Mouse (Mus musculus) thymus, adult 2 months (tissue): ENCODE data around the gene Ube2v1. TPM values are rescaled to one million over a fixed set of nuclear protein-coding genes. Genes with fewer than 3 reads are reported as not detected.

ENCODE experiments used
- DNase-seq: peaks from one replicate; pipeline ENCODE4 v3.0.0; 2021
- H3K27ac ChIP-seq: fragments of 200-500 bp; 2 replicates; pipeline ENCODE4 v1.5.1; 2012; ENCODE audit warnings: low read length, control low read depth; ENCODE audit not compliant: control insufficient read depth, insufficient read depth
- H3K27me3 ChIP-seq: fragments of 200-500 bp; 2 replicates; pipeline ENCODE4 v1.6.1; 2012; ENCODE audit warnings: mild to moderate bottlenecking, low read length, moderate library complexity, mixed read lengths; ENCODE audit not compliant: control insufficient read depth, insufficient read depth
- H3K36me3 ChIP-seq: fragments of 200-500 bp; 2 replicates; pipeline ENCODE4 v1.6.1; 2012; ENCODE audit warnings: mild to moderate bottlenecking, low read length, moderate library complexity; ENCODE audit not compliant: control insufficient read depth, insufficient read depth
- H3K4me1 ChIP-seq: fragments of 200-500 bp; replicated peaks from 2 replicates; pipeline ENCODE4 v1.6.1; 2012; ENCODE audit warnings: low read length; ENCODE audit not compliant: control insufficient read depth, insufficient read depth
- H3K4me3 ChIP-seq: fragments of 200-500 bp; 2 replicates; pipeline ENCODE4 v1.5.1; 2012; ENCODE audit warnings: mild to moderate bottlenecking, low read length, control low read depth, moderate library complexity; ENCODE audit not compliant: control insufficient read depth, insufficient read depth
- CTCF ChIP-seq: fragments of 200-500 bp; IDR thresholded peaks from 2 replicates; pipeline ENCODE4 v1.5.1; 2012; ENCODE audit warnings: mild to moderate bottlenecking, control low read depth, low read length, moderate library complexity, borderline replicate concordance; ENCODE audit not compliant: control insufficient read depth, poor library complexity, insufficient read depth; ENCODE audit errors: extremely low read depth
- POLR2A ChIP-seq: fragments of 200-500 bp; IDR thresholded peaks from 2 replicates; pipeline ENCODE4 v1.6.1; 2012; ENCODE audit warnings: mild to moderate bottlenecking, low read length, control low read depth, moderate library complexity; ENCODE audit not compliant: control insufficient read depth, poor library complexity, insufficient read depth; ENCODE audit errors: extremely low read depth
- WGBS: fragments of 180-500 bp; shearing (Covaris S2); methylation state at CpG from one replicate; pipeline ENCODE4 v1.1.7; 2018; 5-methylcytosine and 5-hydroxymethylcytosine counted together
- polyA plus RNA-seq: library from polyadenylated mRNA; depleted of rRNA; stranded (reverse); fragments of >200 nt; gene quantifications from 2 replicates; pipeline ENCODE4 v1.2.3, GENCODE M21; 2012

Ube2v1 gene
- polyA plus RNA-seq, 1 experiment, result 161 TPM

GRCm38 (mm10) chr2:167671101-167671633 is 39.3 kb upstream of the Ube2v1 start:
- 93% methylated on average over 5 of the region's 5 CpGs for WGBS
- Histone ChIP-seq H3K36me3 (no peaks in the 10 kb centered on the region), H3K4me1 (peaks cover 13% of the 10 kb centered on the region), H3K4me3 (no peak overlapping the region), H3K27me3 (no peaks in the 10 kb centered on the region), H3K27ac (no peak overlapping the region)
- no peak for DNase-seq
- TF ChIP-seq CTCF (no peak), POLR2A (no peak)

- DNase-seq, result no peak
- H3K4me1 ChIP-seq, result peaks cover 13% of the 10 kb centered on the region
- no peak overlapping the region for H3K27ac ChIP-seq
- H3K27me3 ChIP-seq, result no peaks in the 10 kb centered on the region
- 84% methylated on average over 4 of the region's 4 CpGs for WGBS
- no peak overlapping the region for H3K4me3 ChIP-seq
- no peak for TF ChIP-seq POLR2A
- no peak for TF ChIP-seq CTCF
- no peaks in the 10 kb centered on the region for H3K36me3 ChIP-seq
These were observed 37.5 kb upstream of the Ube2v1 start for GRCm38 (mm10) chr2:167669398-167669797.

GRCm38 (mm10) chr2:167668426-167668825 is 36.5 kb upstream of the Ube2v1 start:
- no peaks in the 10 kb centered on the region for H3K36me3 ChIP-seq
- 96% methylated on average over 5 of the region's 5 CpGs for WGBS
- peaks cover 13% of the 10 kb centered on the region for H3K4me1 ChIP-seq
- no peak overlapping the region for H3K27ac ChIP-seq
- no peaks in the 10 kb centered on the region for H3K27me3 ChIP-seq
- H3K4me3 ChIP-seq, result no peak overlapping the region
- DNase-seq, result no peak
- TF ChIP-seq POLR2A (no peak), CTCF (no peak)

GRCm38 (mm10) chr2:167665972-167666713 is 34.2 kb upstream of the Ube2v1 start:
- Histone ChIP-seq H3K4me3 (no peak overlapping the region), H3K4me1 (peaks cover 8% of the 10 kb centered on the region), H3K27ac (no peak overlapping the region), H3K27me3 (no peaks in the 10 kb centered on the region), H3K36me3 (no peaks in the 10 kb centered on the region)
- DNase-seq, result no peak
- 95% methylated on average over 18 of the region's 18 CpGs for WGBS
- TF ChIP-seq CTCF (no peak), POLR2A (no peak)

- Histone ChIP-seq H3K36me3 (no peaks in the 10 kb centered on the region), H3K27me3 (no peaks in the 10 kb centered on the region), H3K4me1 (peaks cover 40% of the 10 kb centered on the region), H3K4me3 (no peak overlapping the region), H3K27ac (no peak overlapping the region)
- 80% methylated on average over 6 of the region's 6 CpGs for WGBS
- TF ChIP-seq POLR2A (no peak), CTCF (no peak)
- no peak for DNase-seq
These were observed 30.8 kb upstream of the Ube2v1 start for GRCm38 (mm10) chr2:167662713-167663112.

GRCm38 (mm10) chr2:167661270-167662203 is 29.6 kb upstream of the Ube2v1 start, which contains the start of gene Gm20431:
Gene Gm20431, minus strand, starts transcription at chr2:167661496.
- TF ChIP-seq CTCF, result no peak
- peak; percentile 96 for TF ChIP-seq POLR2A
- H3K27me3 ChIP-seq, result no peaks in the 10 kb centered on the region
- DNase-seq, result peak; percentile 93

More at GRCm38 (mm10) chr2:167661270-167662203, 29.6 kb upstream of the Ube2v1 start, which contains the start of gene Gm20431:
- Histone ChIP-seq H3K4me1 (peaks cover 50% of the 10 kb centered on the region), H3K4me3 (peak within 1 kb of the TSS; percentile 100), H3K36me3 (no peaks in the 10 kb centered on the region), H3K27ac (peak within 1 kb of the TSS; percentile 16; the same call in 1 of the 2 replicates)
- 2% methylated on average over 109 of the region's 110 CpGs for WGBS
